Mouse (Mus musculus): ENCODE measurements at regions not wholly inside any gene's neighbourhood (a gene's known extent, or its start where the extent isn't known, plus 50 kb on each side); places are given as distances from the start of the nearest gene placed in this dataset.

DNA sequence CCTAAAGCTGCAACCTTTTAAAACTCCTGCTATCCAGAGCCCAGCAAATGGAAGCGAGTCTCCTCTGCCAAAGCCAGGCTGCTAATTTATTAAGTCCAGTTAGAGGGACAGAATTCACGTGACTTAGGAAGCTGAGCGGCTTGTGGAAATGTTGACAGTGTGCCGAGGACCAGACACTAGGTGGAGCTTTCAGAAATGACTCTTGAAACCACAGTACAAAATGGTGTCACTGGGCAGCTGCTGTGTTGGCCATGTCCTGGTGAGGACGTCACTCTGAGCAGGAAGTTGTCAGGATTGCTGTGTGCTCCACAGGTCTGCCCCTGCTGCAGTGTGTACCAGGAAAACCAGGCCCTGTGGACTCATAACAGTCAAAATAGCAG, 84.3 kb upstream of the Pik3cg start:
- Histone ChIP-seq H3K4me2 (ENCODE audit: low read length) (no peak overlapping the region), H3K27ac (ENCODE audit: low read depth) (no peak overlapping the region), H3K9ac (ENCODE audit: low read length) (no peak overlapping the region), H3K27me3 (replicated peaks; ENCODE audit: control insufficient read depth, insufficient read depth, low read length) (no peaks in the 10 kb centered on the region), H3K9me3 (ENCODE audit: control insufficient read depth, low read length) (no peaks in the 10 kb centered on the region), H3K4me3 (ENCODE audit: low read depth, low read length) (no peak overlapping the region), H3K36me3 (ENCODE audit: control insufficient read depth, insufficient read depth, low read length) (no peaks in the 10 kb centered on the region), H3K4me1 (replicated peaks; ENCODE audit: control insufficient read depth, insufficient read depth, low read length) (no peaks in the 10 kb centered on the region)
- 67% methylated on average over 5 of the region's 5 CpGs for WGBS
- DNase-seq (ENCODE audit: low spot score) = no peak
- no peak for ATAC-seq (replicated peaks; ENCODE audit: low FRiP score, low TSS enrichment, low read depth)

DNA sequence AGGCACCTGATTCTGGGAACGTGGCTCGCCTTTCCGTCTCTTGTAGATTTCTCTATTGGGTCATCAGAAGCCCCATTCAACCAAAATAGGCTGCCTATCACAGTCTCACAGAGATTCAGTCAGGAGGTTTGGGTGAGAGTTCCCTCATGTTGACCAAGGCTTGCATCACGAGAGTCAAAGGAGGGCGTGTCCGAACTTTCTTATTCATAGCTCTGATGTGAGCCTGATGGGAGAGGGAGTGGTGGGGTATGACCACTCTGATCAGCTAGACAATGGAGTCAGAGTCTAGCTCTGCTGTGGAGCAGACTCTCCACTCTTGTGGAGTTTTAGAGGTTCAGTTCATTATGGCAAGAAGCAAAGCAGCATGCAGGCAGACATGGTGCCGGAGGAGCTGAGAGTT, 81.1 kb upstream of the Ccdc71l start:
- Histone ChIP-seq H3K9me3 (ENCODE audit: control insufficient read depth, low read length) (no peaks in the 10 kb centered on the region), H3K4me1 (replicated peaks; ENCODE audit: control insufficient read depth, insufficient read depth, low read length) (no peaks in the 10 kb centered on the region), H3K4me2 (ENCODE audit: low read length) (no peak overlapping the region), H3K36me3 (ENCODE audit: control insufficient read depth, insufficient read depth, low read length) (no peaks in the 10 kb centered on the region), H3K9ac (ENCODE audit: low read length) (no peak overlapping the region), H3K27me3 (replicated peaks; ENCODE audit: control insufficient read depth, insufficient read depth, low read length) (no peaks in the 10 kb centered on the region), H3K4me3 (ENCODE audit: low read depth, low read length) (no peak overlapping the region), H3K27ac (ENCODE audit: low read depth) (no peak overlapping the region)
- no peak for DNase-seq (ENCODE audit: low spot score)
- ATAC-seq (replicated peaks; ENCODE audit: low FRiP score, low TSS enrichment, low read depth) = no peak
- 96% methylated on average over 7 of the region's 7 CpGs for WGBS

DNA sequence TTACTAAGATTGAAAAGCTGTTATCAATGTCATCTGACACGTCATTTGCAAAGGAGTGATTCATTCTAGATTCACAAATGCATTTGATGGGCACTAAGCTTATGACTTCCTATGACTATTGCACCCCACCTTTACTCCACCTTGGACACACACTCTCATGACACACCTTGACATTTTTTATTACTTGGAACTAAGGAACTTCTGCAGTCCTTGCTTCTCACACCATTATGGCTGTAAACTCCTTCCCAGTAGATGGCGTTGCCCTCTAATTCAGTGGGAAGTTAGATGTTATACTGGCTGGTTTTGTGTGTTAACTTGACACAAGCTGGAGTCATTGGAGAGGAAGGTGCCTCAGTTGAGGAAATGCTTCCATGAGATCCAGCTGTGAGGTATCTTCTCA, 78.8 kb upstream of the Ccdc71l start:
- no peak for DNase-seq (ENCODE audit: low spot score)
- no peaks in the 10 kb centered on the region for H3K27me3 ChIP-seq (replicated peaks; ENCODE audit: control insufficient read depth, insufficient read depth, low read length)
- H3K4me2 ChIP-seq (ENCODE audit: low read length) = no peak overlapping the region
- no peaks in the 10 kb centered on the region for H3K4me1 ChIP-seq (replicated peaks; ENCODE audit: control insufficient read depth, insufficient read depth, low read length)
- no peaks in the 10 kb centered on the region for H3K9me3 ChIP-seq (ENCODE audit: control insufficient read depth, low read length)
- H3K9ac ChIP-seq (ENCODE audit: low read length) = no peak overlapping the region
- no peak overlapping the region for H3K27ac ChIP-seq (ENCODE audit: low read depth)
- WGBS = 81% methylated on average over 2 of the region's 2 CpGs
- no peak overlapping the region for H3K4me3 ChIP-seq (ENCODE audit: low read depth, low read length)
- no peak for ATAC-seq (replicated peaks; ENCODE audit: low FRiP score, low TSS enrichment, low read depth)
- no peaks in the 10 kb centered on the region for H3K36me3 ChIP-seq (ENCODE audit: control insufficient read depth, insufficient read depth, low read length)

- H3K27ac ChIP-seq (ENCODE audit: low read depth) = no peak overlapping the region
- no peak overlapping the region for H3K4me2 ChIP-seq (ENCODE audit: low read length)
- DNase-seq (ENCODE audit: low spot score) (no peak), ATAC-seq (replicated peaks; ENCODE audit: low FRiP score, low TSS enrichment, low read depth) (no peak)
- H3K9me3 ChIP-seq (ENCODE audit: control insufficient read depth, low read length) = no peaks in the 10 kb centered on the region
- H3K9ac ChIP-seq (ENCODE audit: low read length) = no peak overlapping the region
- H3K36me3 ChIP-seq (ENCODE audit: control insufficient read depth, insufficient read depth, low read length) = no peaks in the 10 kb centered on the region
- 91% methylated on average over 5 of the region's 5 CpGs for WGBS
- H3K27me3 ChIP-seq (replicated peaks; ENCODE audit: control insufficient read depth, insufficient read depth, low read length) = no peaks in the 10 kb centered on the region
- H3K4me3 ChIP-seq (ENCODE audit: low read depth, low read length) = no peak overlapping the region
- H3K4me1 ChIP-seq (replicated peaks; ENCODE audit: control insufficient read depth, insufficient read depth, low read length) = no peaks in the 10 kb centered on the region; the same call in 1 of the 2 replicates
These were observed 72.8 kb upstream of the Ccdc71l start for GRCm38 (mm10) chr12:32305736-32306135.

GRCm38 (mm10) chr12:32306326-32306725, 72.2 kb upstream of the Ccdc71l start:
- no peaks in the 10 kb centered on the region for H3K36me3 ChIP-seq (ENCODE audit: control insufficient read depth, insufficient read depth, low read length)
- no peaks in the 10 kb centered on the region for H3K27me3 ChIP-seq (replicated peaks; ENCODE audit: control insufficient read depth, insufficient read depth, low read length)
- WGBS = 80% methylated on average over 4 of the region's 4 CpGs
- no peak overlapping the region for H3K27ac ChIP-seq (ENCODE audit: low read depth)
- H3K9ac ChIP-seq (ENCODE audit: low read length) = no peak overlapping the region
- no peak overlapping the region for H3K4me2 ChIP-seq (ENCODE audit: low read length)
- H3K4me3 ChIP-seq (ENCODE audit: low read depth, low read length) = no peak overlapping the region
- H3K4me1 ChIP-seq (replicated peaks; ENCODE audit: control insufficient read depth, insufficient read depth, low read length) = no peaks in the 10 kb centered on the region; the same call in 1 of the 2 replicates
- H3K9me3 ChIP-seq (ENCODE audit: control insufficient read depth, low read length) = no peaks in the 10 kb centered on the region
- no peak for DNase-seq (ENCODE audit: low spot score)
- no peak for ATAC-seq (replicated peaks; ENCODE audit: low FRiP score, low TSS enrichment, low read depth)

GRCm38 (mm10) chr12:32307280-32308006, 71.1 kb upstream of the Ccdc71l start:
- Histone ChIP-seq H3K9me3 (ENCODE audit: control insufficient read depth, low read length) (no peaks in the 10 kb centered on the region), H3K4me3 (ENCODE audit: low read depth, low read length) (no peak overlapping the region), H3K4me2 (ENCODE audit: low read length) (no peak overlapping the region), H3K27ac (ENCODE audit: low read depth) (no peak overlapping the region), H3K9ac (ENCODE audit: low read length) (no peak overlapping the region), H3K27me3 (replicated peaks; ENCODE audit: control insufficient read depth, insufficient read depth, low read length) (no peaks in the 10 kb centered on the region), H3K36me3 (ENCODE audit: control insufficient read depth, insufficient read depth, low read length) (no peaks in the 10 kb centered on the region), H3K4me1 (replicated peaks; ENCODE audit: control insufficient read depth, insufficient read depth, low read length) (no peaks in the 10 kb centered on the region; the same call in 1 of the 2 replicates)
- 52% methylated on average over 9 of the region's 9 CpGs for WGBS
- DNase-seq (ENCODE audit: low spot score) (no peak), ATAC-seq (replicated peaks; ENCODE audit: low FRiP score, low TSS enrichment, low read depth) (no peak)

DNA sequence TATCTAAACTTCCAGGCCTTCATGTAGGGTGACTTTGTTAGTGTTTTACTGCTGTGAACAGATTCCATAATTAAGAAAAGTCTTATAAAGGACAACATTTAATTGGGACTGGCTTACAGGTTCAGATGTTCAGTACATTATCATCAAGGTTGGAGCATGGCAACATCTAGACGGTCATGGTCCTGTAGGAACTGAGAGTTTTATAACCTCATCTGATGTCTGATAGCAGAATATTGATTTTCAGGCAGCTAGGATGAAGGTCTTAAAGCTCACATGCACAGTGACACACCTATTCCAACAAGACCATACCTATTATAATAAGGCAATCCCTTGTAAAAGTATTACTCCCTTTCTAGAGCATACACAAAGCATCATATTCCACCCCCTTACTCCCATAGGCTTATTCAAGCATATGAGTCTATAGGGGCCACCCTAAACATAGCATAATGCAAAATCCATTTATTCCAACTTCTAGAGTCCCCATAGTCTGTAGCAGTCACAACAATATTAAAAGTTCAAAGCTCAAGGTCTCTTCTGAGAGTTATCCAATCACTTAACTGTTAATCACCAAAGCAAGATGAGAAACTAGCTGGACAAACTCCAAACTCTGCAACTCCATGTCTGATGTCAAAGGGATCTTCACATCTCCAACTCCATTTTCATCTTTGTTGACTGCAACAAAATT, 63.3 kb upstream of the Ccdc71l start:
- Histone ChIP-seq H3K36me3 (ENCODE audit: control insufficient read depth, insufficient read depth, low read length) (no peaks in the 10 kb centered on the region), H3K9ac (ENCODE audit: low read length) (no peak overlapping the region), H3K4me1 (replicated peaks; ENCODE audit: control insufficient read depth, insufficient read depth, low read length) (no peaks in the 10 kb centered on the region), H3K27ac (ENCODE audit: low read depth) (no peak overlapping the region), H3K9me3 (ENCODE audit: control insufficient read depth, low read length) (no peaks in the 10 kb centered on the region), H3K4me3 (ENCODE audit: low read depth, low read length) (no peak overlapping the region), H3K27me3 (replicated peaks; ENCODE audit: control insufficient read depth, insufficient read depth, low read length) (no peaks in the 10 kb centered on the region), H3K4me2 (ENCODE audit: low read length) (no peak overlapping the region)
- ATAC-seq (replicated peaks; ENCODE audit: low FRiP score, low TSS enrichment, low read depth) (no peak), DNase-seq (ENCODE audit: low spot score) (no peak)
- 76% methylated on average over 1 of the region's 1 CpGs for WGBS

Measured in intestine, embryonic 14.5 days (tissue).